Mouse (Mus musculus) hindbrain, embryonic 12.5 days (tissue): ENCODE results near the gene March7. TPM values are rescaled to one million over a fixed set of nuclear protein-coding genes. Genes with fewer than 3 reads are reported as not detected.
A peak's percentile ranks its signal among the peaks of the same experiment; 100 is the strongest.

Experiments used
- ATAC-seq: fragments of 200-750 bp; cut with Nextera tagmentation; 2 replicates; pipeline ENCODE4 v1.8.0; 2017; ENCODE audit warnings: moderate TSS enrichment; ENCODE audit not compliant: low FRiP score
- H3K27ac ChIP-seq: fragments of 300-500 bp; sonication (generic); 2 replicates; pipeline ENCODE4 v1.5.1; 2016; ENCODE audit warnings: mild to moderate bottlenecking
- H3K27me3 ChIP-seq: fragments of 300-500 bp; sonication (generic); 2 replicates; pipeline ENCODE4 v1.6.1; 2016; ENCODE audit warnings: mild to moderate bottlenecking
- H3K36me3 ChIP-seq: fragments of 300-500 bp; sonication (generic); 2 replicates; pipeline ENCODE4 v1.6.1; 2016; ENCODE audit warnings: mild to moderate bottlenecking
- H3K4me1 ChIP-seq: fragments of 300-500 bp; sonication (generic); 2 replicates; pipeline ENCODE4 v1.6.1; 2016
- H3K4me2 ChIP-seq: fragments of 300-500 bp; sonication (generic); replicated peaks from 2 replicates; pipeline ENCODE4 v1.6.1; 2016; ENCODE audit warnings: mild to moderate bottlenecking
- H3K4me3 ChIP-seq: fragments of 300-500 bp; sonication (generic); 2 replicates; pipeline ENCODE4 v1.5.1; 2016; ENCODE audit warnings: mild to moderate bottlenecking
- H3K9ac ChIP-seq: fragments of 300-500 bp; sonication (generic); 2 replicates; pipeline ENCODE4 v1.6.1; 2016; ENCODE audit warnings: mild to moderate bottlenecking, moderate library complexity
- H3K9me3 ChIP-seq: fragments of 300-500 bp; sonication (generic); replicated peaks from 2 replicates; pipeline ENCODE4 v1.6.1; 2016; ENCODE audit warnings: mild to moderate bottlenecking
- WGBS: fragments of 180-500 bp; shearing (Covaris S2); methylation state at CpG from one replicate; pipeline ENCODE4 v1.1.7; 2016; 5-methylcytosine and 5-hydroxymethylcytosine counted together
- polyA plus RNA-seq: library from polyadenylated mRNA; unstranded; fragments of >200 nt; fragmentation: Nextera tagmentation; extraction: Ambion mirVana; gene quantifications from 2 replicates; pipeline ENCODE4 v1.2.1, GENCODE M21; 2016

The March7 gene
- polyA plus RNA-seq, 1 experiment from 2014 or later: 97.4 TPM

DNA sequence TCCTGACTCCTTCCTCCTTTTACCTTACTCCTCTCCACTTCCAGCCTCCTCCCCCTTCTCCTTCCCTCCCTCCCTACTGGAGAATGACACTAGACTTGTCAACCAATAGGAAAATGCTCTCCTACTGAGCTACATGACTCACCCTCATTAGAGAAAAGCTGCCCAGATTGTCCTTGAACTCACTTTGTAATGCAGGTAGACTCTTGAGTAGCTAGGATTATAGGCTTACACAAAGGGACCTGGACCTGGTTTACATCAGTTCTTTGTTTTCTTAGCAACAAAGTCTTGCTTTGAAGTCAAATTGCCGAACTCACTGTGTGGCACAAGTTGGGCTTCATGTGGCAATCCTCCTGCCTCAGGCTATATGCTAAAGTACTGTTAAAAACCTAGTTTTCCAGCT, 12.8 kb upstream of the March7 start:
- no peak for ATAC-seq
- Histone ChIP-seq H3K27me3 (no peaks in the 10 kb centered on the region), H3K4me1 (no peaks in the 10 kb centered on the region), H3K36me3 (no peaks in the 10 kb centered on the region), H3K4me2 (no peak overlapping the region), H3K27ac (no peak overlapping the region), H3K9me3 (no peaks in the 10 kb centered on the region), H3K4me3 (no peak overlapping the region), H3K9ac (no peak overlapping the region)
- 56% methylated on average over 1 of the region's 1 CpGs for whole genome bisulfite sequencing

DNA sequence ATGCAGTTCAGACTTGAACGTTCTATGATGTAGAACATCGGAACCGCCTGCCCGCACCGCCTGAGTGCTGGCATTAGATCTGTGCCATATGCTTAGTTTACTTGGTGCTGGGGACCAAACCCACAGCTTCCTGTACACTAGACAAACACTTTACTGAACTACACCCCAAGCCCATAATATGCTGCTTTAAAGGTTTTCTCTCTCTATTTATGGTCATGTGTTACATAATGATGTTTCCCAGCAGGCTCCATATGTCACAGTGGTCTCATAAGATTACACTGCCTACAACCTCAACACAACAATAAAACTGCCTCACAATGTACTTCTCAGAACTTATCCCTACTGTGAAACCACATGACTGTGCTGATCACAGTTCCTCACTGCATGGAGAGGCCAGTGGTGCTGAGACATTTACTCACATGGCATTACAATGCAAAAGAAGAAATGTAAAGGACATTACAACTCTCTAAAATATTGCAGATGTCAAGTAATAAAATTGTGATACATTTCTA, 9.6 kb upstream of the March7 start:
- Histone ChIP-seq H3K27ac (no peak overlapping the region), H3K4me2 (no peak overlapping the region), H3K9me3 (no peaks in the 10 kb centered on the region), H3K4me3 (no peak overlapping the region), H3K9ac (no peak overlapping the region), H3K4me1 (no peaks in the 10 kb centered on the region), H3K27me3 (no peaks in the 10 kb centered on the region), H3K36me3 (no peaks in the 10 kb centered on the region; the same call in 1 of the 2 replicates)
- no peak for ATAC-seq
- WGBS: 96% methylated on average over 5 of the region's 5 CpGs

DNA sequence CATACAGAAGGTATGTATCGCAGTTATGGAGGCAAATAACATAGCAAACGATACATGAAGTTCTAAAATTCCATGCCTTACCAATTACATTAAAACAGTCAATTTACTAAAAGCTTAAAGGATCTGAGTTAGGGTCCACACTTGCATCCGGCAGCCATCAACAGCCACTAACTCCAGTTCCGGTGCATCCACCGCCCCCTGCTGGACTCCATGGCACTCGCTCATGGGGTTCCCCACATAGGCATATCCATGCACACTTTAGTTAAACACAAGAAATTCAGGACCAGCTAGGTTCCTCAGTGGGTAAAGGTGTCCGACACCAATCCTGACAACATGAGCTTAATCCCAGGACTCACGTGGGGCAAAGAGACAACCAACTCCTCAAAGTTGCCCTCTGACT, 9.0 kb upstream of the March7 start:
- 53% methylated on average over 8 of the region's 8 CpGs for WGBS
- 0 out of 2 replicates have a peak, but pooled peaks have one; percentile 22 for ATAC-seq
- H3K4me1 ChIP-seq: no peaks in the 10 kb centered on the region

DNA sequence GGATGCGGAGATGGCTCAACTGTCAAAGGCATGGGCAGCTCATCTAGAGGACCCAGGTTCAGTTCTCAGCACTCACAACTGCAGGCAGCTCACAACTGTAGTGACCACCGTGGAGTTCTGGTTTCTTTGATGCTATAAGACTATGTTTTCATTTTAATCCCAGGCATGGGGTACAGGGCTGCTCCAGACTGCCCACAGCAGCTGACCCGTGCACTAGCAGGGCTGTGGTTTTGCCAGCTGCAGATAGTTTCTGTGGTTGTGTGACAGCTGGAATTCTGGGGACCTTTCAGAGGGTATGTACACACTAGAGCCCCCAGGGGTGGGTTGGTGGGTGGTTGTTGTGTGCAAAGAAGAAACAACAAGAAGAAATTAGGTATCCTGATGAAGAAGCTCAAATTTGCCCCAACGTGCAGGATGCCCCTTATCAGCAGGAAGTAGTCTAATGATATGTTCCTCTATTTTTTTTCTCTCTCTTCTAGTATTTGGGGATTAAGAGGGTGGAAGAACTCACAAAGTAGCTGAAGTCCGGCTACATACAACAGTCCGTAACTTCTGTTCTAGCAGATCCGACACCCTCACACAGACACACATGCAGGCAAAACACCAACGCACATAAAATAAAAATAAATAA, 6.7 kb upstream of the March7 start:
- H3K9me3 ChIP-seq: no peaks in the 10 kb centered on the region
- no peak overlapping the region for H3K9ac ChIP-seq
- H3K4me2 ChIP-seq: no peak overlapping the region
- 89% methylated on average over 8 of the region's 8 CpGs for WGBS
- H3K4me1 ChIP-seq: peaks cover 3% of the 10 kb centered on the region
- no peak overlapping the region for H3K4me3 ChIP-seq
- no peak for ATAC-seq
- peaks cover 2% of the 10 kb centered on the region; the same call in 1 of the 2 replicates for H3K36me3 ChIP-seq
- H3K27ac ChIP-seq: no peak overlapping the region
- peaks cover 3% of the 10 kb centered on the region; the same call in 1 of the 2 replicates for H3K27me3 ChIP-seq

More for the DNA sequence above, 9.0 kb upstream of the March7 start:
- H3K27ac ChIP-seq: no peak overlapping the region
- no peaks in the 10 kb centered on the region for H3K27me3 ChIP-seq
- H3K4me2 ChIP-seq: no peak overlapping the region
- no peaks in the 10 kb centered on the region for H3K9me3 ChIP-seq
- no peak overlapping the region for H3K4me3 ChIP-seq
- H3K36me3 ChIP-seq: no peaks in the 10 kb centered on the region; the same call in 1 of the 2 replicates
- no peak overlapping the region for H3K9ac ChIP-seq

DNA sequence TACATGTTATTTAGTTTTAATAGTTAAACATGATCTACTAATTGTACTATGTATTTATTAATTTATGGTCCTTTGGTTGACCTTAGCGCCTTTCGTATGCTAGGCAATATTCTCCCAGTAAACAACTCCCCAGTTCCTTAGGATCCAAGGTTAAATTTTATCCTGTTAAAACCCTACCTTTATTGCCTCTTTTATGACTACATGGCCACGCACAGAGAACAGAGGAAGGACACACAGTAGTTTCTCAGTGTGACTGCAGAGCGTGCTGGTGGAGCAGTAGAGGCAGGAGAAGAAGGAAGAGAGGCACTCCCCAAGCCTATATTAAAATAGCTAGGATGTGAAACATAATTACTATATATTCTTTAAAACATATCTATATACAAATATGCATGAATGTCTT, 6.0 kb upstream of the March7 start:
- Histone ChIP-seq H3K9me3 (no peaks in the 10 kb centered on the region), H3K27ac (no peak overlapping the region), H3K36me3 (peaks cover 2% of the 10 kb centered on the region; the same call in 1 of the 2 replicates), H3K9ac (no peak overlapping the region), H3K4me1 (peaks cover 6% of the 10 kb centered on the region), H3K27me3 (peaks cover 4% of the 10 kb centered on the region; the same call in 1 of the 2 replicates), H3K4me2 (no peak overlapping the region), H3K4me3 (no peak overlapping the region)
- no peak for ATAC-seq
- 93% methylated on average over 4 of the region's 4 CpGs for WGBS

DNA sequence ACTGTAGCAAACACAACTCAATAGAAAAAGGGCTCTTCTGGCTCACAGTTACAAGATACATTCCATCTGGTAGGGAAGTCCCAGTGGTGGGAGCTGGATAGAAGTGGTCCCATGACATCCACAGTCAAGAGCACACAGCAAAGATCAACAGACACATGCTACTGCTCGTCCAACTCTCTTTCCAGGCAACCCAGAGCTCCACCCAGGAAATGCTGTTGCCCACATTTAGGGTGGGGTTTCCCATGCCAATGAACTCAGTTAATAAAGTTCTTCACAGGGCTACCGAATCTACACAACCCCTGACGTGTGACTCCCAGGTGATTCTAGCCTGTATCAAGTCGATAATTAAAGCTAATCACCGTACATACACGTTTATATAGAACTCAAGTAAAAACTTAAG, 5.5 kb upstream of the March7 start:
- no peaks in the 10 kb centered on the region for H3K9me3 ChIP-seq
- H3K4me1 ChIP-seq: peaks cover 6% of the 10 kb centered on the region
- no peak overlapping the region for H3K4me2 ChIP-seq
- no peak for ATAC-seq
- 89% methylated on average over 6 of the region's 6 CpGs for WGBS
- H3K27me3 ChIP-seq: peaks cover 4% of the 10 kb centered on the region; the same call in 1 of the 2 replicates
- peaks cover 2% of the 10 kb centered on the region; the same call in 1 of the 2 replicates for H3K36me3 ChIP-seq
- H3K27ac ChIP-seq: no peak overlapping the region
- no peak overlapping the region for H3K4me3 ChIP-seq
- H3K9ac ChIP-seq: no peak overlapping the region

DNA sequence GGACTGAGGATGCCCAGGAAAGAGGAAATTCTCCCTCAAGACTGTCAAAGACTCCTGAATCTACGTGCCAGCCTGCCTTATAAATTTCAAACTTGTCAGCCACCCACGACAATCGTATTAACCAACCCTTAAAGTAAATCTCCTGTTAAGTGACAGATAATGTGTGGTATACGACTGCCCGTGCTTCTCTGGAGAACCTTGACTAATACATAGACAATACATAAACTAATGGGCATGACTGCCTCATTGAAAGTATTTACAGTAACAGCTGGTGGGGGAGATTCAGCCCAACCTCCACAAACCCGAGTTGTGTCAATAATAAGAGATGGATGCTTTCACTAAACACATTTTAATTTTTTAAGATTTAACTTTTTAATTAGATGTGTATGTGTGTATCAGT, 3.9 kb upstream of the March7 start:
- no peak overlapping the region for H3K4me2 ChIP-seq
- H3K36me3 ChIP-seq: peaks cover 2% of the 10 kb centered on the region; the same call in 1 of the 2 replicates
- H3K9ac ChIP-seq: no peak overlapping the region
- WGBS: 39% methylated on average over 6 of the region's 6 CpGs
- peaks cover 8% of the 10 kb centered on the region for H3K4me1 ChIP-seq
- ATAC-seq: no peak
- H3K4me3 ChIP-seq: no peak overlapping the region
- peaks cover 4% of the 10 kb centered on the region; the same call in 1 of the 2 replicates for H3K27me3 ChIP-seq
- H3K27ac ChIP-seq: no peak overlapping the region
- no peaks in the 10 kb centered on the region for H3K9me3 ChIP-seq

DNA sequence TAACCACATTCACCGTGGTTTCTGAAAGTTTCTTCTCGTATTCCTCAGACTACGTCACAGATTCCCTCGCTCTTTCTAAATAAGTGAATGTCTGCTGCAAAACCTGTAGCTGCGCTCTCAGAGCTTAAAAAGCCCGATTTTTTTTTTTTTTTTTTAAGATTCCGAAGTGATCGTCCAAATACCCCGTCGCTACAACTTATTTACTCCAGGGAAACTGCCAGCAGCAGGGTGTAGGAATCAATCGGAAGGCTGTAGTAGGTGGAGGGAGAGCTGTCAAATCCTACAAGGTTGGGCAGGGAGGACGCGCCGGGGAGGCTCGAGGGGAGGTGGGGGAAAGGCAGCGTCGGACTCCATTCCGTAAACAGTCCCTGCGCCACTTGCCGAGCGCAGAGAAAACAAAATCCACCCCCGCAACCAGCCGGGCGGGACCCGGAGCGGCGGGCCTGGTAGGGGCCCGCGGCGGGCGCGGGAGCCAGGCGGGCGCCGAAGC, 520 bp upstream of the March7 start:
- peak overlapping the region; percentile 92 for H3K4me3 ChIP-seq
- H3K9ac ChIP-seq: peak overlapping the region; percentile 98
- peaks cover 28% of the 10 kb centered on the region for H3K4me1 ChIP-seq
- H3K36me3 ChIP-seq: 0 out of 2 replicates have a peak, but pooled peaks cover 6% of the 10 kb centered on the region
- H3K27me3 ChIP-seq: peaks cover 4% of the 10 kb centered on the region; the same call in 1 of the 2 replicates
- peak overlapping the region; percentile 96 for H3K27ac ChIP-seq
- peak overlapping the region; percentile 77 for H3K4me2 ChIP-seq
- under 1% methylated on average over 29 of the region's 35 CpGs for WGBS
- H3K9me3 ChIP-seq: no peaks in the 10 kb centered on the region
- ATAC-seq: peak; percentile 41; the same call in 1 of the 2 replicates

DNA sequence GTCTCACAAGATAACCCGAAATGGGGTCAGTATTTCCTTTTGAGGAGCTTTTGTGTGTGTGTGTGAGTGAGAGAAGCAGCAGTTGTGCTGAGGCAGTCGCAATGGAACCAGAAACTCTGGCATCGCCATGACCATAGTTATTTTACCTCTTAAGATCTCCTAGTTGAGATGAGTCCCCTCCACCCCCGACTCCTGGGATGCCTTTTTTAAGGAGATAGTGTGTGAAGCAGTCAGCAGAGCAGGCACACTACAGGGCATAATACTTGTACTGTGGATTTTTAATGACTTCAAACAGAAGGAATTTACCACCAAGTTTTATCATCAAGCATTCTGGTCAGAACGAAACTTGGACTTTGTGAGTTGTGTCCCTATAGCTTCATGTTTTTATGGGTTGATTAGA, 1.1 kb downstream of the March7 start:
- 26% methylated on average over 5 of the region's 5 CpGs for WGBS
- Histone ChIP-seq H3K27me3 (peaks cover 4% of the 10 kb centered on the region; the same call in 1 of the 2 replicates), H3K4me2 (peak overlapping the region; percentile 77), H3K9ac (peak overlapping the region; percentile 98), H3K4me3 (peak overlapping the region; percentile 92), H3K9me3 (no peaks in the 10 kb centered on the region), H3K4me1 (peaks cover 28% of the 10 kb centered on the region), H3K27ac (no peak overlapping the region), H3K36me3 (0 out of 2 replicates have a peak, but pooled peaks cover 6% of the 10 kb centered on the region)
- no peak for ATAC-seq

DNA sequence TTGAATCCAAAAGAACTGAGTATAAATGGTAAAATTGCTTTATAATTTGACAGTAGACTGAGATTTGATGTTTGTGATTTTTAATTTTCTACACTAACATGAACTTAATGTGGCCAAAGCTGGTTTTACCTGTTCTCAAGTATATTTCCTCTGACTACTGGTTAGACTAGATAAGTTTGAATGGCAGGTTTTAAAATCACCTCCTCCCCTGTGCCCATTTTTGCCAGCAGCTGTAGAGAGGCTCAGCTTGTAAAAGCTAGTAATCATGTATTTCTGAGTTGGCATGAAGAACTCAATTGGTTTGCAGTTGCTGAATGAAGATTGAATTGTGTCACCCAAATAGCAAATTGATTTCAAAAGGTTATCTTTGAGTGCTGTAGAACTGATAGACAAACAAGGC, 2.8 kb downstream of the March7 start:
- no peaks in the 10 kb centered on the region for H3K9me3 ChIP-seq
- H3K9ac ChIP-seq: no peak overlapping the region
- ATAC-seq: no peak
- peaks cover 31% of the 10 kb centered on the region for H3K4me1 ChIP-seq
- no peak overlapping the region for H3K27ac ChIP-seq
- peaks cover 4% of the 10 kb centered on the region; the same call in 1 of the 2 replicates for H3K36me3 ChIP-seq
- H3K4me2 ChIP-seq: no peak overlapping the region
- H3K4me3 ChIP-seq: no peak overlapping the region
- peaks cover 4% of the 10 kb centered on the region; the same call in 1 of the 2 replicates for H3K27me3 ChIP-seq

DNA sequence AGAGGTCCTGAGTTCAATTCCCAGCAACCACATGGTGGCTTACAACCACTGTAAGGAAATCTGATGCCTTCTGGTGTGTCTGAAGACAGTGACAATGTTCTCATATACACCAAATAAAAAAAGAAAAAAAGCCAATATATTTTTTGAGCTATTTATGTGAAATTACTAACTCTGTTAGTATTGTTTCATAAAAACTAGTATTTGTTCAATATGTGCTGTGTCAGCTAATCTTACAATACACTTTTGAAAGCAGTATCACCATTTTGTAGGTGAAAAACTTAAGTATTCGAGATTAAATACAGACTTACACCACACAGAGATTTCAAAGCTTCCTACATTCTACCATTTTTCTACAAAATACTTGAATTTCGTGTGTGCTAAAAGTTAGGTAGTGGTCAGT, 5.0 kb downstream of the March7 start:
- Histone ChIP-seq H3K36me3 (peaks cover 4% of the 10 kb centered on the region; the same call in 1 of the 2 replicates), H3K9me3 (no peaks in the 10 kb centered on the region), H3K4me2 (no peak overlapping the region), H3K4me3 (no peak overlapping the region), H3K27me3 (no peaks in the 10 kb centered on the region), H3K4me1 (peaks cover 25% of the 10 kb centered on the region), H3K9ac (no peak overlapping the region), H3K27ac (no peak overlapping the region)
- WGBS: 98% methylated on average over 2 of the region's 2 CpGs
- no peak for ATAC-seq

DNA sequence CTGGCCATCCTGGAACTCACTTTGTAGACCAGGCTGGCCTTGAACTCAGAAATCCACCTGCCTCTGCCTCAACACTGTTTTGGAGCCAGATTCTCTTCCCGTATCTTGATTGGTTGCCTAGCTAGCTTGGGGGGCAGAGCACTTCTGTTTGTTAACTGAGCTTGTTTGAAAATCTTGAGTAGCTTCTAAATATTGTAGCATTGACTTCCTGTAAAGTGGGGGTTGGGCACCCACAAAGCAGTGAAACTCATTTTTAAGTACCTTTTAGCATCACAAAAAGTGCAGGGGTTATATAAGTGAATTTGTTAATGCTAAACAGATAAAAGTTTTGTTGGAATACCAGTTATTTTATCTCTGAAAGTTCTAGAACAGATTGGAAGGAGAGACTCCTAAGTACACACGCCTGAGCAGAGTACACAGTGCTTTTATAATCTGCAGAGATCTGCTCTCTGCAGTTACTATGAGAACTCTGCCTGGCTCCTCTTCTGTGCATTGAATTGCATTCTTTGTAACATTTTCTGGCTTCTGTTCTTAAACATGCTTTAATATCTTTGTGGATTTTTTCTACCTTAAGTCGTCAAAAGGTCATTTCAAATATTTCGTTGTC, 7.0 kb downstream of the March7 start:
- Histone ChIP-seq H3K4me3 (no peak overlapping the region), H3K9ac (no peak overlapping the region), H3K27me3 (no peaks in the 10 kb centered on the region), H3K4me2 (no peak overlapping the region), H3K36me3 (peaks cover 4% of the 10 kb centered on the region; the same call in 1 of the 2 replicates), H3K27ac (no peak overlapping the region), H3K4me1 (peaks cover 21% of the 10 kb centered on the region), H3K9me3 (no peaks in the 10 kb centered on the region)
- no peak for ATAC-seq
- 92% methylated on average over 4 of the region's 4 CpGs for WGBS
